Mouse (Mus musculus): ENCODE measurements around the gene Fat4. TPM values are rescaled to one million over a fixed set of nuclear protein-coding genes. Genes with fewer than 3 reads are reported as not detected.

Fat4 gene
- polyA plus RNA-seq, 1 experiment from 2014 or later, result 7.6 TPM

- no peaks in the 10 kb centered on the region; the same call in 1 of the 2 replicates for H3K36me3 ChIP-seq (replicated peaks)
- H3K4me1 ChIP-seq, result peaks cover 12% of the 10 kb centered on the region
- H3K9me3 ChIP-seq, result no peaks in the 10 kb centered on the region
- H3K27me3 ChIP-seq (replicated peaks; ENCODE audit: low read depth, poor library complexity, severe bottlenecking), result 0 out of 2 replicates have a peak, but pooled peaks cover under 1% of the 10 kb centered on the region
- no peak overlapping the region for H3K4me3 ChIP-seq
- no peak overlapping the region for H3K27ac ChIP-seq (replicated peaks)
- WGBS, result 52% methylated on average over 5 of the region's 5 CpGs
- no peak for DNase-seq (ENCODE audit: low spot score)
Observed at GRCm38 (mm10) chr3:38912768-38913487, 26.2 kb downstream of the Fat4 start.

- peaks cover 10% of the 10 kb centered on the region for H3K4me1 ChIP-seq
- no peak for DNase-seq (ENCODE audit: low spot score)
- no peak overlapping the region for H3K27ac ChIP-seq (replicated peaks)
- H3K4me3 ChIP-seq, result no peak overlapping the region
- H3K9me3 ChIP-seq, result no peaks in the 10 kb centered on the region
- H3K27me3 ChIP-seq (replicated peaks; ENCODE audit: low read depth, poor library complexity, severe bottlenecking), result no peaks in the 10 kb centered on the region
- no peaks in the 10 kb centered on the region; the same call in 1 of the 2 replicates for H3K36me3 ChIP-seq (replicated peaks)
- WGBS, result 55% methylated on average over 11 of the region's 11 CpGs
Observed at GRCm38 (mm10) chr3:38913488-38914105, 26.9 kb downstream of the Fat4 start.

- DNase-seq (ENCODE audit: low spot score), result no peak
- 61% methylated on average over 2 of the region's 2 CpGs for WGBS
- 0 out of 2 replicates have a peak, but pooled peaks cover 2% of the 10 kb centered on the region for H3K4me1 ChIP-seq
- H3K27me3 ChIP-seq (replicated peaks; ENCODE audit: low read depth, poor library complexity, severe bottlenecking), result no peaks in the 10 kb centered on the region
- no peaks in the 10 kb centered on the region for H3K9me3 ChIP-seq
- no peak overlapping the region for H3K27ac ChIP-seq (replicated peaks)
- H3K36me3 ChIP-seq (replicated peaks), result peaks cover 19% of the 10 kb centered on the region; the same call in 1 of the 2 replicates
- no peak overlapping the region for H3K4me3 ChIP-seq
Observed at GRCm38 (mm10) chr3:38918926-38919325, 32.2 kb downstream of the Fat4 start.

- H3K9me3 ChIP-seq, result no peaks in the 10 kb centered on the region
- no peak for DNase-seq (ENCODE audit: low spot score)
- no peak overlapping the region for H3K4me3 ChIP-seq
- peaks cover 19% of the 10 kb centered on the region; the same call in 1 of the 2 replicates for H3K36me3 ChIP-seq (replicated peaks)
- no peaks in the 10 kb centered on the region for H3K27me3 ChIP-seq (replicated peaks; ENCODE audit: low read depth, poor library complexity, severe bottlenecking)
- WGBS, result 86% methylated on average over 2 of the region's 2 CpGs
- H3K27ac ChIP-seq (replicated peaks), result no peak overlapping the region
- H3K4me1 ChIP-seq, result 0 out of 2 replicates have a peak, but pooled peaks cover 2% of the 10 kb centered on the region
Observed at GRCm38 (mm10) chr3:38921031-38921430, 34.3 kb downstream of the Fat4 start.

GRCm38 (mm10) chr3:38923251-38923686 is 36.5 kb downstream of the Fat4 start:
- no peak overlapping the region for H3K27ac ChIP-seq (replicated peaks)
- no peak overlapping the region for H3K4me3 ChIP-seq
- no peak for DNase-seq (ENCODE audit: low spot score)
- no peaks in the 10 kb centered on the region for H3K9me3 ChIP-seq
- no peaks in the 10 kb centered on the region for H3K27me3 ChIP-seq (replicated peaks; ENCODE audit: low read depth, poor library complexity, severe bottlenecking)
- 85% methylated on average over 7 of the region's 7 CpGs for WGBS
- H3K36me3 ChIP-seq (replicated peaks), result peaks cover 19% of the 10 kb centered on the region; the same call in 1 of the 2 replicates
- 0 out of 2 replicates have a peak, but pooled peaks cover 2% of the 10 kb centered on the region for H3K4me1 ChIP-seq

- no peaks in the 10 kb centered on the region for H3K9me3 ChIP-seq
- no peak overlapping the region for H3K4me3 ChIP-seq
- H3K36me3 ChIP-seq (replicated peaks), result peaks cover 1% of the 10 kb centered on the region; the same call in 1 of the 2 replicates
- no peaks in the 10 kb centered on the region for H3K27me3 ChIP-seq (replicated peaks; ENCODE audit: low read depth, poor library complexity, severe bottlenecking)
- WGBS, result 89% methylated on average over 4 of the region's 4 CpGs
- no peak overlapping the region for H3K27ac ChIP-seq (replicated peaks)
- DNase-seq (ENCODE audit: low spot score), result no peak
- H3K4me1 ChIP-seq, result no peaks in the 10 kb centered on the region
Observed at GRCm38 (mm10) chr3:38928076-38928686, 41.4 kb downstream of the Fat4 start.

- Histone ChIP-seq H3K27ac (replicated peaks) (no peak overlapping the region), H3K4me3 (no peak overlapping the region), H3K4me1 (no peaks in the 10 kb centered on the region), H3K9me3 (no peaks in the 10 kb centered on the region), H3K36me3 (replicated peaks) (no peaks in the 10 kb centered on the region; the same call in 1 of the 2 replicates), H3K27me3 (replicated peaks; ENCODE audit: low read depth, poor library complexity, severe bottlenecking) (no peaks in the 10 kb centered on the region)
- no peak for DNase-seq (ENCODE audit: low spot score)
- WGBS, result 88% methylated on average over 3 of the region's 3 CpGs
Observed at GRCm38 (mm10) chr3:38928751-38929150, 42.0 kb downstream of the Fat4 start.

- H3K27ac ChIP-seq (replicated peaks), result no peak overlapping the region
- no peaks in the 10 kb centered on the region for H3K36me3 ChIP-seq (replicated peaks)
- H3K4me1 ChIP-seq, result peaks cover 18% of the 10 kb centered on the region
- WGBS, result 89% methylated on average over 7 of the region's 7 CpGs
- DNase-seq (ENCODE audit: low spot score), result no peak
- H3K9me3 ChIP-seq, result no peaks in the 10 kb centered on the region
- no peak overlapping the region for H3K4me3 ChIP-seq
- no peaks in the 10 kb centered on the region for H3K27me3 ChIP-seq (replicated peaks; ENCODE audit: low read depth, poor library complexity, severe bottlenecking)
Observed at GRCm38 (mm10) chr3:38934780-38935179, 48.0 kb downstream of the Fat4 start.

GRCm38 (mm10) chr3:38936485-38936884 is 49.7 kb downstream of the Fat4 start:
- Histone ChIP-seq H3K27me3 (replicated peaks; ENCODE audit: low read depth, poor library complexity, severe bottlenecking) (no peaks in the 10 kb centered on the region), H3K36me3 (replicated peaks) (peaks cover 4% of the 10 kb centered on the region; the same call in 1 of the 2 replicates), H3K4me1 (peaks cover 22% of the 10 kb centered on the region), H3K9me3 (no peaks in the 10 kb centered on the region), H3K4me3 (no peak overlapping the region), H3K27ac (replicated peaks) (no peak overlapping the region)
- WGBS, result 90% methylated on average over 7 of the region's 7 CpGs
- DNase-seq (ENCODE audit: low spot score), result no peak

GRCm38 (mm10) chr3:38937159-38937558 is 50.4 kb downstream of the Fat4 start:
- Histone ChIP-seq H3K27me3 (replicated peaks; ENCODE audit: low read depth, poor library complexity, severe bottlenecking) (no peaks in the 10 kb centered on the region), H3K4me1 (peaks cover 22% of the 10 kb centered on the region), H3K36me3 (replicated peaks) (peaks cover 8% of the 10 kb centered on the region; the same call in 1 of the 2 replicates), H3K9me3 (no peaks in the 10 kb centered on the region), H3K27ac (replicated peaks) (no peak overlapping the region), H3K4me3 (no peak overlapping the region)
- no peak for DNase-seq (ENCODE audit: low spot score)
- WGBS, result 76% methylated on average over 8 of the region's 8 CpGs

- H3K36me3 ChIP-seq (replicated peaks), result peaks cover 17% of the 10 kb centered on the region
- peaks cover 22% of the 10 kb centered on the region for H3K4me1 ChIP-seq
- no peak overlapping the region for H3K27ac ChIP-seq (replicated peaks)
- 88% methylated on average over 5 of the region's 5 CpGs for WGBS
- DNase-seq (ENCODE audit: low spot score), result no peak
- no peaks in the 10 kb centered on the region for H3K27me3 ChIP-seq (replicated peaks; ENCODE audit: low read depth, poor library complexity, severe bottlenecking)
- no peaks in the 10 kb centered on the region for H3K9me3 ChIP-seq
- H3K4me3 ChIP-seq, result no peak overlapping the region
Observed at GRCm38 (mm10) chr3:38938136-38938535, 51.4 kb downstream of the Fat4 start.

- Histone ChIP-seq H3K4me1 (peaks cover 22% of the 10 kb centered on the region), H3K36me3 (replicated peaks) (peaks cover 21% of the 10 kb centered on the region), H3K27ac (replicated peaks) (no peak overlapping the region), H3K27me3 (replicated peaks; ENCODE audit: low read depth, poor library complexity, severe bottlenecking) (no peaks in the 10 kb centered on the region), H3K4me3 (no peak overlapping the region), H3K9me3 (no peaks in the 10 kb centered on the region)
- 38% methylated on average over 3 of the region's 3 CpGs for WGBS
- no peak for DNase-seq (ENCODE audit: low spot score)
Observed at GRCm38 (mm10) chr3:38939573-38939972, 52.8 kb downstream of the Fat4 start.

Data from embryonic facial prominence, embryonic 10.5 days (tissue).